Mouse (Mus musculus): Measurements from ENCODE around the gene Spata13. TPM values are rescaled to one million over a fixed set of nuclear protein-coding genes. Genes with fewer than 3 reads are reported as not detected.
A peak's percentile ranks its signal among the peaks of the same experiment; 100 is the strongest.

The Spata13 gene
- polyA plus RNA-seq, 1 experiment from 2014 or later, result 66.0 TPM

DNA sequence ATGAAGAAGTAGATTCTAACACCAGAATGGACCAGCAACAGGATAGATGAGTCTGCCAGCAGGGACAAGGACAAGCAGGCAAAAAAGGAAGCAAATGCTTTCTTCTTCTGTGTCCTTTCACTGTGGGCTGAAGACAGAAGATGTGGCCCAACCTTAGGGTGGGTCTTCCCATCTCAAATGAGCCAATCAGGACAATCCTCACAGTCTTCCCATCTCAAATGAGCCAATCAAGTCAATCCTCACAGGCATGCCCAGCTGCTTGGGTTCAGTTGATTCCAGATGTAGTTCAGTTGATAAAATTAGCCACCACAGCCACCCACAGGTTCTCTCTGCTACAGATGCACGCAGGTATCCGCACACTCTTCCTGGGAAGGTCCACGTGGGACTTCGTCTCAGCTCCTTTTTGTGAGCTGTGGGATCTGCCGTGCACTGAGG lies 143.7 kb downstream of the Spata13 start:
- H3K9me3 ChIP-seq (ENCODE audit: control insufficient read depth, low read length), result no peaks in the 10 kb centered on the region
- H3K4me2 ChIP-seq, result no peak overlapping the region
- no peak overlapping the region for H3K4me3 ChIP-seq (ENCODE audit: low read depth, low read length)
- H3K27ac ChIP-seq (ENCODE audit: low read depth, low read length), result no peak overlapping the region
- DNase-seq (ENCODE audit: low spot score, missing footprints), result peak; percentile 44
- no peaks in the 10 kb centered on the region for H3K27me3 ChIP-seq (ENCODE audit: control insufficient read depth, insufficient read depth, low read length)
- 90% methylated on average over 5 of the region's 5 CpGs for WGBS
- ATAC-seq (ENCODE audit: low FRiP score), result no peak
- no peaks in the 10 kb centered on the region for H3K4me1 ChIP-seq (ENCODE audit: control insufficient read depth, insufficient read depth, low read length)
- no peak overlapping the region for H3K9ac ChIP-seq (ENCODE audit: low read length)
- no peaks in the 10 kb centered on the region for H3K36me3 ChIP-seq (ENCODE audit: control insufficient read depth, insufficient read depth, low read length)

DNA sequence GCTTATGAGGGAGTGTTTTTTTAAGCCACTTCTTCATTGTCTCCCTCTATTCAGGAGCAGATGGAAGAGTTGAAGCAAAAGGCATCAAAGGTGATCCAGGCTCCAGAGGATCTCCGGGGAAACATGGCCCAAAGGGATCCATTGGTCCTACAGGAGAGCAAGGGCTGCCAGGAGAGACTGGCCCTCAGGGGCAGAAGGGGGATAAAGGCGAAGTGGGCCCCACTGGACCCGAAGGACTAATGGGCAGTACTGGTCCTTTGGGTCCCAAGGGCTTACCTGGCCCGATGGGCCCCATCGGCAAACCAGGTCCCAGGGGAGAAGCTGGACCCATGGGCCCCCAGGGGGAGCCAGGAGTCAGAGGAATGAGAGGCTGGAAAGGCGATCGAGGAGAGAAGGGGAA lies 145.4 kb downstream of the Spata13 start:
- Histone ChIP-seq H3K9me3 (ENCODE audit: control insufficient read depth, low read length) (no peaks in the 10 kb centered on the region), H3K4me1 (ENCODE audit: control insufficient read depth, insufficient read depth, low read length) (no peaks in the 10 kb centered on the region), H3K36me3 (ENCODE audit: control insufficient read depth, insufficient read depth, low read length) (no peaks in the 10 kb centered on the region), H3K27ac (ENCODE audit: low read depth, low read length) (no peak overlapping the region), H3K27me3 (ENCODE audit: control insufficient read depth, insufficient read depth, low read length) (no peaks in the 10 kb centered on the region), H3K9ac (ENCODE audit: low read length) (no peak overlapping the region), H3K4me2 (no peak overlapping the region), H3K4me3 (ENCODE audit: low read depth, low read length) (no peak overlapping the region)
- 93% methylated on average over 7 of the region's 7 CpGs for WGBS
- DNase-seq (ENCODE audit: low spot score, missing footprints) (peak; percentile 76), ATAC-seq (ENCODE audit: low FRiP score) (no peak)

DNA sequence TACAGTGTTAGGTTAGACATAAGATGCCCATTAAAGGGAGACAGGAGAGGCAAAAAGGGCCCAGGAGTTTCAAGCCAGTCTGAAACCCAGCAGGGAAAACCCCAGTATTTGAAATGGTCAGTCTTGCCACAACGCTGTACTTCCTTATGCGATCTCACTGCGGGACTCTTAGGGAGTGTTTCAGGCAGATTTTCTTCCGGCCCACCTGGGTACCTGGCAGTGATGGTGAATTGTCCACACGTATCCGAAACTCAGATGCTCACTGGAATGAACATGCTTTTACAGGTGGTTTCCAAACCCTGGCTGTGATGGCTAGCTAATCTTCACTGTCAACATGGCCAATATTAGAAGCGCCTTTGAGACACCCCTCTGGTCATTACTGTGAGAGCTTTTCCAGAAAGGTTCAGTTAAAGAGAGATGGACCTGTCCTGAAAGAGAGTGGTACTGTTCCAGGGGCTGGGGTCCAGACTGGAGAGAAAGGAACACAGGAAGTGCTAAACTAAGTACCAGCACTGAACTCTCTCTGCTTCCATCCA lies 148.4 kb downstream of the Spata13 start:
- no peaks in the 10 kb centered on the region for H3K27me3 ChIP-seq (ENCODE audit: control insufficient read depth, insufficient read depth, low read length)
- 58% methylated on average over 7 of the region's 7 CpGs for WGBS
- no peaks in the 10 kb centered on the region for H3K9me3 ChIP-seq (ENCODE audit: control insufficient read depth, low read length)
- no peak overlapping the region for H3K4me3 ChIP-seq (ENCODE audit: low read depth, low read length)
- peaks cover 5% of the 10 kb centered on the region; the same call in 1 of the 2 replicates for H3K4me1 ChIP-seq (ENCODE audit: control insufficient read depth, insufficient read depth, low read length)
- H3K9ac ChIP-seq (ENCODE audit: low read length), result no peak overlapping the region
- no peak overlapping the region for H3K27ac ChIP-seq (ENCODE audit: low read depth, low read length)
- no peak for DNase-seq (ENCODE audit: low spot score, missing footprints)
- H3K36me3 ChIP-seq (ENCODE audit: control insufficient read depth, insufficient read depth, low read length), result no peaks in the 10 kb centered on the region
- ATAC-seq (ENCODE audit: low FRiP score), result no peak
- no peak overlapping the region for H3K4me2 ChIP-seq

GRCm38 (mm10) chr14:60783196-60783595 lies 149.4 kb downstream of the Spata13 start:
- Histone ChIP-seq H3K4me3 (ENCODE audit: low read depth, low read length) (no peak overlapping the region), H3K36me3 (ENCODE audit: control insufficient read depth, insufficient read depth, low read length) (no peaks in the 10 kb centered on the region), H3K4me1 (ENCODE audit: control insufficient read depth, insufficient read depth, low read length) (peaks cover 5% of the 10 kb centered on the region; the same call in 1 of the 2 replicates), H3K9ac (ENCODE audit: low read length) (no peak overlapping the region), H3K27me3 (ENCODE audit: control insufficient read depth, insufficient read depth, low read length) (no peaks in the 10 kb centered on the region), H3K27ac (ENCODE audit: low read depth, low read length) (no peak overlapping the region), H3K9me3 (ENCODE audit: control insufficient read depth, low read length) (no peaks in the 10 kb centered on the region), H3K4me2 (no peak overlapping the region)
- ATAC-seq (ENCODE audit: low FRiP score) (no peak), DNase-seq (ENCODE audit: low spot score, missing footprints) (peak; percentile 67)
- WGBS, result 49% methylated on average over 8 of the region's 8 CpGs

GRCm38 (mm10) chr14:60784427-60785315 lies 150.9 kb downstream of the Spata13 start, which contains the start of gene Mipep:
TSS of gene Mipep (plus strand) at chr14:60784573.
- H3K9ac ChIP-seq (ENCODE audit: low read length), result peak within 1 kb of the TSS; percentile 78
- H3K27ac ChIP-seq (ENCODE audit: low read depth, low read length), result no peak within 1 kb of the TSS
- H3K27me3 ChIP-seq (ENCODE audit: control insufficient read depth, insufficient read depth, low read length), result no peaks in the 10 kb centered on the region
- ATAC-seq (ENCODE audit: low FRiP score) (peak; percentile 94), DNase-seq (ENCODE audit: low spot score, missing footprints) (peak; percentile 99)
- no peaks in the 10 kb centered on the region for H3K36me3 ChIP-seq (ENCODE audit: control insufficient read depth, insufficient read depth, low read length)
- peak within 1 kb of the TSS; percentile 79 for H3K4me2 ChIP-seq
- no peaks in the 10 kb centered on the region for H3K9me3 ChIP-seq (ENCODE audit: control insufficient read depth, low read length)
- peaks cover 5% of the 10 kb centered on the region; the same call in 1 of the 2 replicates for H3K4me1 ChIP-seq (ENCODE audit: control insufficient read depth, insufficient read depth, low read length)
- peak within 1 kb of the TSS; percentile 87 for H3K4me3 ChIP-seq (ENCODE audit: low read depth, low read length)
- WGBS, result under 1% methylated on average over 61 of the region's 61 CpGs

DNA sequence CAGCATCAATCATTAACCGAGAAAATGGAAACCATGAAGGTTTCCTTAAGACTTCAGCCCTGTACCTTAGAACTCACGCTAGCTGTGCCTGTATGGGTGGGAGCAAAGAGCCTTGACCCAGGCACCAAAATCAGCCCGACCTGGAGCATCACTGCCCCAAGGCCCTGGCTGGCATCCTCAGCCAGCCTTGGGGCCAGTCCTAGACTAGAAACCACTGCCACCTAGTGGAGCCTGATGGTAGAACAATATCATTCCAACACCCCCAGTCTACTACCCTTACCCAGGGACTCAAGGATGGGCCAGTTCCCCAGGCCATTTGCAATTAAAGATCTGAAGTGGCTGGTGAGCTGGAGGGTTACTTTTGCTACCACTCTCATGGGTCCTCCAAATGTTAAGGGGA lies 156.3 kb downstream of the Spata13 start:
- 32% methylated on average over 3 of the region's 3 CpGs for WGBS
- peak; percentile 5; the same call in 1 of the 2 replicates for ATAC-seq (ENCODE audit: low FRiP score)

GRCm38 (mm10) chr14:60796600-60797322 lies 163.0 kb downstream of the Spata13 start:
- Histone ChIP-seq H3K4me1 (ENCODE audit: control insufficient read depth, insufficient read depth, low read length) (no peaks in the 10 kb centered on the region), H3K27me3 (ENCODE audit: control insufficient read depth, insufficient read depth, low read length) (no peaks in the 10 kb centered on the region), H3K9ac (ENCODE audit: low read length) (no peak overlapping the region), H3K27ac (ENCODE audit: low read depth, low read length) (no peak overlapping the region), H3K4me2 (no peak overlapping the region), H3K36me3 (ENCODE audit: control insufficient read depth, insufficient read depth, low read length) (no peaks in the 10 kb centered on the region), H3K4me3 (ENCODE audit: low read depth, low read length) (no peak overlapping the region), H3K9me3 (ENCODE audit: control insufficient read depth, low read length) (no peaks in the 10 kb centered on the region)
- WGBS, result 88% methylated on average over 4 of the region's 4 CpGs
- ATAC-seq (ENCODE audit: low FRiP score) (no peak), DNase-seq (ENCODE audit: low spot score, missing footprints) (no peak)

More for the DNA sequence above, 156.3 kb downstream of the Spata13 start:
- Histone ChIP-seq H3K27me3 (ENCODE audit: control insufficient read depth, insufficient read depth, low read length) (no peaks in the 10 kb centered on the region), H3K4me2 (no peak overlapping the region), H3K36me3 (ENCODE audit: control insufficient read depth, insufficient read depth, low read length) (peaks cover 2% of the 10 kb centered on the region; the same call in 1 of the 2 replicates), H3K4me3 (ENCODE audit: low read depth, low read length) (no peak overlapping the region), H3K9me3 (ENCODE audit: control insufficient read depth, low read length) (no peaks in the 10 kb centered on the region), H3K4me1 (ENCODE audit: control insufficient read depth, insufficient read depth, low read length) (peaks cover 3% of the 10 kb centered on the region; the same call in 1 of the 2 replicates), H3K9ac (ENCODE audit: low read length) (no peak overlapping the region), H3K27ac (ENCODE audit: low read depth, low read length) (no peak overlapping the region)
- peak; percentile 96 for DNase-seq (ENCODE audit: low spot score, missing footprints)

DNA sequence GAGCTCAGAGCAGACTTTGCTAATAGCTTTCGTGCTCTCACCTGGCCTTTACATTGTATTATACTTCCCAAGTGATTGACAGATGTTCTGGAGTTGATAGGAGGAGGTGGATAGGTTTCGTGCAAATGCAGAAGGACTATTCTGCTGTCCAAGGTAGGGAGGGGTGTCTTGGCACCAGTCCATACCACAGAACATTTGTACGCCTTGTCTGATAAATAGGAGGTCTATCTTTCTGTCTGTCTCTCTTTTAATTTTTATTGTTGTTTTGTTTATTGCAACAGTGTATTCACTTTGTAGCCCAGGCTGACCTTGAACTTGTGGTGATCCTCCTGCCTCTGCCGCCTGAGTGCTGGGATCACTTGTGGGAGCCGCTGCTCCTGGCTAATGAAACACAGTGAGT lies 163.8 kb downstream of the Spata13 start:
- Histone ChIP-seq H3K27me3 (ENCODE audit: control insufficient read depth, insufficient read depth, low read length) (no peaks in the 10 kb centered on the region), H3K4me2 (no peak overlapping the region), H3K36me3 (ENCODE audit: control insufficient read depth, insufficient read depth, low read length) (no peaks in the 10 kb centered on the region), H3K9ac (ENCODE audit: low read length) (no peak overlapping the region), H3K4me3 (ENCODE audit: low read depth, low read length) (no peak overlapping the region), H3K27ac (ENCODE audit: low read depth, low read length) (no peak overlapping the region), H3K9me3 (ENCODE audit: control insufficient read depth, low read length) (no peaks in the 10 kb centered on the region), H3K4me1 (ENCODE audit: control insufficient read depth, insufficient read depth, low read length) (no peaks in the 10 kb centered on the region)
- DNase-seq (ENCODE audit: low spot score, missing footprints), result no peak
- WGBS, result 92% methylated on average over 5 of the region's 5 CpGs
- no peak for ATAC-seq (ENCODE audit: low FRiP score)
